Mouse (Mus musculus) lung, postnatal 0 days (tissue): ENCODE measurements around the gene Slc35g1.

Experiments used
- CTCF ChIP-seq: IDR thresholded peaks from 2 replicates; pipeline ENCODE4 v1.5.1; 2016; ENCODE audit warnings: antibody characterized with exemption, mild to moderate bottlenecking
- EP300 ChIP-seq: IDR thresholded peaks from 2 replicates; pipeline ENCODE4 v1.6.1; 2016; ENCODE audit warnings: antibody characterized with exemption, mild to moderate bottlenecking, control low read depth

DNA sequence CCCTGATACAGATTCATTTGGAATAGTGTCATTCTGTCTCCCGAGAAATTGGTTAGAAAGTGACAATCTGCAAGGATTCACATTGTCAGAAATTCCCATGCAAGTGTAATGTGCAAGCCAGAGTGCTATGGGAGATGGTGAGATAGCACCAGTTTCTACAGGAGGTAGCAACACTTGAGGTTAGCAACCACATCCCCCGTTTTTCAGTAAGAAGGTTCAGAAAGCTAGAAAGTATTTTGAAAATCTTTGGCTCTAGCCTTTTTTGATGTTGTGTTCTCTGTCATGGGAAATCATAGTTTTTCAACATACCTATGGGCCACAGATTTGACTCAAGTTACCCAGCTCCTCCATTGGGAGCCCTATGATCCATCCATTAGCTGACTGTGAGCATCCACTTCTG lies 5.6 kb downstream of the Slc35g1 start:
- no peak for TF ChIP-seq CTCF
- TF ChIP-seq EP300: no peak
